Mouse (Mus musculus): ENCODE data around the gene Plekhg6.

DNA sequence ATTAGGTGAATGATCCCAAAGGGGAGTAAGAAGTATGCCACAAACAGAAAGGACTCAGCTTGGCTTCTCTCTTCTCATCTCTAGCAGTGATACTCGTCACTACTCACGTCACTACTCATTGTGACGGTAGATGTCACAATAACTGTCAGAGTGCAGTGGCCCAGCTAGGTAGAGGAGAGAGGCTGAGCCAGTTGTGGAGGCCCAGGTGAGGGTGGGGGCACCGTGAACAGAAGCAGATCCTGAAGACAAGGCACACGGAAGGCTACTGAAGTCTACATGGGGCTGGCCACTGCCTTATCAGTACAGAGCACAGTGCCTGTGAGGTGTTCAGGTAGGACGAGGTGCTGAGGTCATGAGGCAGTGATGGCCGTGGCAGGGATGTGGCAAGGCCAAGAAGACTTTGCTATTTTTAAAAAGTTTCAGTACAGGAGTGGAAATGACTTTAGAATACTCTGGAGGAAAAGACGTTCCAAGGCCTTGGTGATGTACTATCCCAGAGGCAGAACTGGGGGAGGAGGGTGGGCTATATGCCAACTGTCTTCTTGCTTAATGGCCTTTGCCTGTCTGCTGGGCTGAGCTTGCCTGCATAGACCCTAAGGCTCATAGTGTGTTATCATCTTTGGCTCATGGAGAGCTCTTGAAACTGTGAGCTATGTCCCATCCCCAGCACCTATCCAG is 29.1 kb downstream of the Plekhg6 start:
- no peak for TF ChIP-seq CTCF (IDR thresholded peaks at IDR 0.05; ENCODE audit: low read depth)
- no peak for TF ChIP-seq EP300 (IDR thresholded peaks at IDR 0.05; ENCODE audit: low read depth)
